Mouse (Mus musculus) CH12.LX (cell line): ENCODE data around the gene Cwh43. TPM values are rescaled to one million over a fixed set of nuclear protein-coding genes. Genes with fewer than 3 reads are reported as not detected.

Experiments used
- DNase-seq: peaks from one replicate; pipeline ENCODE4 v3.0.0-alpha.2; 2013; ENCODE audit errors: extremely low read depth
- H3K27ac ChIP-seq: 2 replicates; pipeline ENCODE4 v1.5.1; 2012; ENCODE audit warnings: low read depth, mild to moderate bottlenecking, control low read depth, moderate library complexity; ENCODE audit not compliant: insufficient read depth
- H3K27me3 ChIP-seq: replicated peaks from 2 replicates; pipeline ENCODE3; 2012; ENCODE audit warnings: inconsistent platforms
- H3K36me3 ChIP-seq, 2 experiments: replicated peaks in 1 of 2; 2 replicates each; pipeline versions ENCODE3 to v1.6.1; 2012; ENCODE audit warnings: inconsistent platforms in 1 of 2, low read length in 1 of 2, mild to moderate bottlenecking in 1 of 2, mixed read lengths in 1 of 2, moderate library complexity in 1 of 2; ENCODE audit not compliant: control insufficient read depth in 1 of 2, insufficient read depth in 1 of 2
- H3K4me1 ChIP-seq, 2 experiments: 2 replicates each; pipeline ENCODE4 v1.6.1; 2012; ENCODE audit warnings: inconsistent platforms in 1 of 2, moderate library complexity in 1 of 2; ENCODE audit not compliant: insufficient read depth in 2 of 2, control insufficient read depth in 1 of 2
- H3K4me2 ChIP-seq: 2 replicates; pipeline ENCODE4 v1.6.1; 2012; ENCODE audit warnings: low read depth, mild to moderate bottlenecking, control low read depth; ENCODE audit not compliant: poor library complexity, insufficient read depth, severe bottlenecking
- H3K4me3 ChIP-seq, 3 experiments: fragments of 150-350 bp in 1 of 3; sonication (generic) in 1 of 3; replicated peaks in 1 of 3; 2 replicates each; pipeline versions ENCODE3 to v1.5.1; 2011 to 2012; ENCODE audit warnings: low read depth in 2 of 3, low read length in 2 of 3, mild to moderate bottlenecking in 2 of 3, moderate library complexity in 2 of 3, control low read depth in 1 of 3, improper control_type of control experiment in 1 of 3, inconsistent platforms in 1 of 3, mixed read lengths in 1 of 3; ENCODE audit not compliant: poor library complexity in 1 of 3
- H3K79me2 ChIP-seq: replicated peaks from 2 replicates; pipeline ENCODE4 v1.6.1; 2012; ENCODE audit warnings: mild to moderate bottlenecking, moderate library complexity; ENCODE audit not compliant: control insufficient read depth, poor library complexity, insufficient read depth, severe bottlenecking; ENCODE audit errors: extremely low read depth
- H3K9ac ChIP-seq: 2 replicates; pipeline ENCODE4 v1.6.1; 2012; ENCODE audit warnings: low read depth, mild to moderate bottlenecking, control low read depth, moderate library complexity; ENCODE audit not compliant: insufficient read depth
- H3K9me3 ChIP-seq: replicated peaks from 2 replicates; pipeline ENCODE3; 2012; ENCODE audit warnings: low read length, inconsistent platforms, mixed read lengths
- CHD1 ChIP-seq: IDR thresholded peaks from 2 replicates; pipeline ENCODE4 v1.6.1; 2012; ENCODE audit warnings: low read depth, low read length, improper control_type of control experiment, inconsistent platforms
- E2F4 ChIP-seq: IDR thresholded peaks from 2 replicates; pipeline ENCODE4 v1.6.1; 2011; ENCODE audit warnings: low read depth, low read length, improper control_type of control experiment; ENCODE audit not compliant: insufficient replicate concordance
- ELF1 ChIP-seq: IDR thresholded peaks from 2 replicates; pipeline ENCODE4 v1.6.1; 2014; ENCODE audit warnings: low read depth, mild to moderate bottlenecking, inconsistent platforms, low read length, improper control_type of control experiment
- EP300 ChIP-seq: IDR thresholded peaks from 2 replicates; pipeline ENCODE4 v1.6.1; 2011; ENCODE audit warnings: low read length, improper control_type of control experiment
- HCFC1 ChIP-seq: IDR thresholded peaks from 2 replicates; pipeline ENCODE4 v1.6.1; 2012; ENCODE audit warnings: low read depth, mild to moderate bottlenecking, inconsistent platforms, low read length, improper control_type of control experiment
- IRF4 ChIP-seq: IDR thresholded peaks from 2 replicates; pipeline ENCODE4 v1.6.1; 2014; ENCODE audit warnings: low read depth, mild to moderate bottlenecking, inconsistent platforms, low read length, improper control_type of control experiment
- JUN ChIP-seq: IDR thresholded peaks from 2 replicates; pipeline ENCODE4 v1.6.1; 2011; ENCODE audit warnings: low read depth, mild to moderate bottlenecking, low read length, improper control_type of control experiment, moderate library complexity; ENCODE audit not compliant: insufficient read depth
- KAT2A ChIP-seq: IDR thresholded peaks from 2 replicates; pipeline ENCODE4 v1.6.1; 2012; ENCODE audit warnings: low read length, improper control_type of control experiment, inconsistent platforms; ENCODE audit not compliant: insufficient replicate concordance
- MAX ChIP-seq: IDR thresholded peaks from 2 replicates; pipeline ENCODE4 v1.6.1; 2011; ENCODE audit warnings: low read length, improper control_type of control experiment
- MAZ ChIP-seq: IDR thresholded peaks from 2 replicates; pipeline ENCODE4 v1.6.1; 2012; ENCODE audit warnings: low read depth, mild to moderate bottlenecking, inconsistent platforms, low read length, improper control_type of control experiment, moderate library complexity
- MEF2A ChIP-seq: IDR thresholded peaks from 2 replicates; pipeline ENCODE4 v1.6.1; 2014; ENCODE audit warnings: low read depth, mild to moderate bottlenecking, inconsistent platforms, low read length, improper control_type of control experiment, borderline replicate concordance
- NELFE ChIP-seq: IDR thresholded peaks from 2 replicates; pipeline ENCODE4 v1.6.1; 2011; ENCODE audit warnings: low read depth, low read length, improper control_type of control experiment
- NRF1 ChIP-seq: IDR thresholded peaks from 2 replicates; pipeline ENCODE4 v1.6.1; 2014; ENCODE audit warnings: low read depth, mild to moderate bottlenecking, inconsistent platforms, low read length, improper control_type of control experiment, moderate library complexity
- PAX5 ChIP-seq: IDR thresholded peaks from 2 replicates; pipeline ENCODE4 v1.6.1; 2012; ENCODE audit warnings: low read length, inconsistent platforms, mixed read lengths
- POLR2AphosphoS2 ChIP-seq: IDR thresholded peaks from 2 replicates; pipeline ENCODE4 v1.6.1; 2011; ENCODE audit warnings: low read depth, low read length, improper control_type of control experiment
- RAD21 ChIP-seq: IDR thresholded peaks from 2 replicates; pipeline ENCODE4 v1.6.1; 2011; ENCODE audit warnings: low read depth, mild to moderate bottlenecking, low read length, improper control_type of control experiment, moderate library complexity
- RCOR1 ChIP-seq: conservative IDR thresholded peaks from 2 replicates; pipeline ENCODE4 v1.6.1; 2012; ENCODE audit warnings: low read depth, mild to moderate bottlenecking, inconsistent platforms, low read length, improper control_type of control experiment
- SMC3 ChIP-seq: IDR thresholded peaks from 2 replicates; pipeline ENCODE4 v1.6.1; 2011; ENCODE audit warnings: low read depth, low read length, improper control_type of control experiment
- TBP ChIP-seq: conservative IDR thresholded peaks from 2 replicates; pipeline ENCODE4 v1.6.1; 2011; ENCODE audit warnings: low read depth, low read length, improper control_type of control experiment
- ZC3H11A ChIP-seq: IDR thresholded peaks from 2 replicates; pipeline ENCODE4 v1.6.1; 2012; ENCODE audit warnings: low read depth, mild to moderate bottlenecking, inconsistent platforms, low read length, improper control_type of control experiment
- ZMIZ1 ChIP-seq: IDR thresholded peaks from 2 replicates; pipeline ENCODE4 v1.6.1; 2012; ENCODE audit warnings: low read depth, mild to moderate bottlenecking, inconsistent platforms, low read length, improper control_type of control experiment
- ZNF384 ChIP-seq: IDR thresholded peaks from 2 replicates; pipeline ENCODE4 v1.6.1; 2012; ENCODE audit warnings: low read depth, low read length, improper control_type of control experiment, inconsistent platforms
- dilution Hi-C: fragments of 300-500 bp; cut with MboI; formaldehyde crosslinking; loops from 2 replicates; pipeline ENCODE4 v1.14.3; 2020; ENCODE audit warnings: low sequenced_read_pairs; ENCODE audit not compliant: extremely low pct_unique_long_range_greater_than_20kb, extremely low pct_ligation_motif_present
- in situ Hi-C: fragments of 300-500 bp; cut with MboI; formaldehyde crosslinking; loops from 3 replicates; pipeline ENCODE4 v1.14.3; 2019; ENCODE audit warnings: low sequenced_read_pairs, low pct_ligation_motif_present, low pct_unique_long_range_greater_than_20kb, mixed read lengths
- polyA plus RNA-seq: library from polyadenylated mRNA; unstranded; fragments of >175 nt; gene quantifications from 2 replicates; pipeline ENCODE4 v1.2.1, GENCODE M21; 2012; ENCODE audit warnings: low read depth; ENCODE audit not compliant: insufficient read length
- total RNA-seq, 2 experiments: library from RNA; depleted of rRNA; stranded (reverse); fragments of 300-350 nt in 1 of 2; fragments of >200 nt in 1 of 2; gene quantifications; 2 replicates each; pipeline ENCODE4 v1.2.3; 2012 to 2014

Cwh43 gene
- total and polyA plus RNA-seq, 3 experiments, result not detected

DNA sequence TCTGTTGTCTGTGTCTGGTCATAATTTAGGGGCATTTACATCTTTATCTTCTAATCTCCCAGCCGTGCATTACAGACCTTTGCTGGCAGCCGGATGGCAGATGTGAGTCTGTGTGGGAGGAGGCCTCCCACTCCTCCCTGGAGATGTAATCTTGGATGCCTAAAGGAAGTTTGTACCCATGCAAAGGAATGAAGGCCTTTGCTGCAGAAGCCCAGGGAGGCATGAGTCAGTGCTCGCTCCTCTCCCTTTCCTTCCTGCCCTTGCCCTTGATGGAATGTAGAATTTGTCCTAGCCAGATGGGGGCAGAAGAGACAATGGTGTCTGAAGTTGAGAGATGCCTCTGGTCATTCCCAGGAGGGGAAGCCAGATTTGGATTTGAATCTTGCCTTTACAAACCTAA lies 32.7 kb upstream of the Cwh43 start:
- no peak overlapping the region for H3K4me2 ChIP-seq
- no peaks in the 10 kb centered on the region for H3K9me3 ChIP-seq
- DNase-seq, result no peak
- dilution Hi-C loops (no loop called here), in situ Hi-C loops (loop anchor here (10.0 kb wide), 1 partner anchor 58 kb away; no protein-coding TSS in a partner anchor)
- TF ChIP-seq SMC3 (no peak), ELF1 (no peak), JUN (no peak), CHD1 (no peak), KAT2A (no peak), ZNF384 (no peak), EP300 (no peak), HCFC1 (no peak), NELFE (no peak), IRF4 (no peak), PAX5 (no peak), RAD21 (no peak), ZC3H11A (no peak), MAX (no peak)
- peaks cover 4 to 34% of the 10 kb centered on the region in 2 experiments; a peak in 3 of 4 replicates for H3K4me1 ChIP-seq
- H3K79me2 ChIP-seq, result no peaks in the 10 kb centered on the region
- H3K27ac ChIP-seq, result no peak overlapping the region
- no peaks in the 10 kb centered on the region for H3K27me3 ChIP-seq
- H3K4me3 ChIP-seq, result no peak overlapping the region
- H3K9ac ChIP-seq, result no peak overlapping the region
- H3K36me3 ChIP-seq, result no peaks in the 10 kb centered on the region

DNA sequence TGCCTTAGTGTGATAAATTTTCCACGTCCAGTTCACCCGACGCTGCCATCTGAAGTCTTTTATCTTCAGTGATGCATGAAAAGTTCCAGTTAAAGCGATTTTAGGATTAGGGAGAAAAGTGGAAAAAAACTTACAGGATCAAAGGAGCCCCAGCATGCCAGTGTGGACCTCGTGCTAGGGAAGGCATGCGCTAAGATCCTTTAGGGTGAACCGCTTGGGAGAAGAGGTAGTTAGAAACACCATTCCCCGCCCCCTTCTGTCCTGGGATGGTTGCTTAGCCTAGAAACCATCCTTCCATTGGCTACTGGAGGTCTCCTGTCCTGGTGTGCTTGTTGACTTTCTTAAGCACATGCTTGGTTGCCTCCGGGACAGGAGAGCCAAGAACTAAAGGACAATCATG lies 29.8 kb upstream of the Cwh43 start:
- Histone ChIP-seq H3K4me3 (no peak overlapping the region), H3K36me3 (no peaks in the 10 kb centered on the region), H3K9me3 (no peaks in the 10 kb centered on the region), H3K79me2 (no peaks in the 10 kb centered on the region), H3K27me3 (no peaks in the 10 kb centered on the region), H3K4me1 (peaks cover 0 to 16% of the 10 kb centered on the region in 2 experiments; a peak in 2 of 4 replicates), H3K27ac (no peak overlapping the region), H3K4me2 (no peak overlapping the region), H3K9ac (no peak overlapping the region)
- dilution Hi-C loops, result no loop called here
- in situ Hi-C loops, result loop anchor here (10.0 kb wide), 1 partner anchor 61 kb away; no protein-coding TSS in a partner anchor
- TF ChIP-seq SMC3 (no peak), IRF4 (no peak), ZMIZ1 (no peak), RAD21 (no peak), TBP (no peak), MAZ (no peak), MEF2A (no peak), NRF1 (no peak), EP300 (no peak), CHD1 (no peak), POLR2AphosphoS2 (no peak), E2F4 (no peak), RCOR1 (no peak)
- TF ChIP-seq, all 38 proteins: peak for 0
- DNase-seq, result no peak
